Mouse (Mus musculus): ENCODE measurements around the gene Gli2.

The Gli2 gene

GRCm38 (mm10) chr1:118822258-118822657 lies 231.2 kb downstream of the Gli2 start:
- DNase-seq (ENCODE audit: extremely low read depth, low read depth, low spot score): no peak

GRCm38 (mm10) chr1:118815015-118815414 lies 238.4 kb downstream of the Gli2 start:
- DNase-seq (ENCODE audit: extremely low read depth, low read depth, low spot score): no peak

GRCm38 (mm10) chr1:118810336-118810735 lies 243.1 kb downstream of the Gli2 start:
- DNase-seq (ENCODE audit: extremely low read depth, low read depth, low spot score): no peak

GRCm38 (mm10) chr1:118806727-118807126 lies 246.7 kb downstream of the Gli2 start:
- DNase-seq (ENCODE audit: extremely low read depth, low read depth, low spot score): no peak

GRCm38 (mm10) chr1:118802166-118802565 lies 251.3 kb downstream of the Gli2 start:
- DNase-seq (ENCODE audit: extremely low read depth, low read depth, low spot score): no peak

- DNase-seq (ENCODE audit: extremely low read depth, low read depth, low spot score): no peak
These were observed 253.9 kb downstream of the Gli2 start for GRCm38 (mm10) chr1:118799322-118800116.

- DNase-seq (ENCODE audit: extremely low read depth, low read depth, low spot score): no peak
These were observed 257.8 kb downstream of the Gli2 start for GRCm38 (mm10) chr1:118795415-118796167.

- DNase-seq (ENCODE audit: extremely low read depth, low read depth, low spot score): no peak
These were observed 263.5 kb downstream of the Gli2 start for GRCm38 (mm10) chr1:118789871-118790270.

GRCm38 (mm10) chr1:118789468-118789867 lies 264.0 kb downstream of the Gli2 start:
- DNase-seq (ENCODE audit: extremely low read depth, low read depth, low spot score): no peak

- no peak for DNase-seq (ENCODE audit: extremely low read depth, low read depth, low spot score)
These were observed 264.6 kb downstream of the Gli2 start for GRCm38 (mm10) chr1:118788813-118789212.

GRCm38 (mm10) chr1:118787486-118787885 lies 265.9 kb downstream of the Gli2 start:
- DNase-seq (ENCODE audit: extremely low read depth, low read depth, low spot score): no peak
